Mouse (Mus musculus) embryonic facial prominence, embryonic 15.5 days (tissue): Measurements from ENCODE around the gene Parp4. TPM values are rescaled to one million over a fixed set of nuclear protein-coding genes. Genes with fewer than 3 reads are reported as not detected.

ENCODE experiments used
- ATAC-seq: fragments of 200-750 bp; cut with Nextera tagmentation; 2 replicates; pipeline ENCODE4 v1.8.0; 2017; ENCODE audit warnings: low read depth, moderate TSS enrichment; ENCODE audit not compliant: insufficient number of reproducible peaks, low FRiP score, low TSS enrichment
- H3K27ac ChIP-seq: fragments of 300-500 bp; sonication (generic); replicated peaks from 2 replicates; pipeline ENCODE4 v1.5.1; 2015; ENCODE audit warnings: mild to moderate bottlenecking, inconsistent platforms
- H3K27me3 ChIP-seq: fragments of 300-500 bp; sonication (generic); 2 replicates; pipeline ENCODE4 v1.6.1; 2015; ENCODE audit warnings: inconsistent platforms
- H3K36me3 ChIP-seq: fragments of 300-500 bp; sonication (generic); 2 replicates; pipeline ENCODE4 v1.6.1; 2015; ENCODE audit warnings: mild to moderate bottlenecking, inconsistent platforms
- H3K4me1 ChIP-seq: fragments of 300-500 bp; sonication (generic); 2 replicates; pipeline ENCODE4 v1.6.1; 2015; ENCODE audit warnings: inconsistent platforms
- H3K4me2 ChIP-seq: fragments of 300-500 bp; sonication (generic); replicated peaks from 2 replicates; pipeline ENCODE4 v1.6.1; 2015; ENCODE audit warnings: mild to moderate bottlenecking, inconsistent platforms
- H3K4me3 ChIP-seq: fragments of 300-500 bp; sonication (generic); replicated peaks from 2 replicates; pipeline ENCODE4 v1.5.1; 2015; ENCODE audit warnings: mild to moderate bottlenecking, inconsistent platforms
- H3K9ac ChIP-seq: fragments of 300-500 bp; sonication (generic); 2 replicates; pipeline ENCODE4 v1.6.1; 2015; ENCODE audit warnings: inconsistent platforms
- H3K9me3 ChIP-seq: fragments of 300-500 bp; sonication (generic); replicated peaks from 2 replicates; pipeline ENCODE4 v1.6.1; 2016; ENCODE audit warnings: inconsistent platforms
- whole genome bisulfite sequencing: fragments of 180-500 bp; shearing (Covaris S2); methylation state at CpG from one replicate; pipeline ENCODE4 v1.1.7; 2015; 5-methylcytosine and 5-hydroxymethylcytosine counted together
- polyA plus RNA-seq: library from polyadenylated mRNA; unstranded; fragments of >200 nt; fragmentation: Nextera tagmentation; extraction: Ambion mirVana; gene quantifications from 2 replicates; pipeline ENCODE4 v1.2.1, GENCODE M21; 2015

Gene Parp4
- polyA plus RNA-seq, 1 experiment from 2014 or later, result 4.2 TPM

DNA sequence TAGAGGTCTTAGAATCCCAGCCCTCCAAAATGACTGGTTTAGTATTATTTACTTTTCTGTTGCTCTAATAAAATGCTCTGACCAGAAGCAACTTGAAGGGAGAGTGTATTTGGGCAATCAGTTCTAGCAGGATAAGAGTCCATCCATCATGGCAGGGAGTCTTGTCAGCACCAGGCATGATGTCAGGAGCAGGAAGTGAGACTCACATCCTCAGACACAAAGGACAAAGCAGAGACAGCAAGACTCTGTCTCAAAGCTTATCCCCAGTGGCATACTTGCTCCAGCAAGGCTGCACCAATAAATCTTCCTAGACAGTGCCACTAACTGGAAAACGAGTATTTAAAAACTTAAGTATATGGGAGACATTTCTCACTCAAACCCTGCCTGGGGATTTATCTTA lies 110.0 kb downstream of the Parp4 start:
- no peaks in the 10 kb centered on the region for H3K4me1 ChIP-seq
- peaks cover 59% of the 10 kb centered on the region for H3K36me3 ChIP-seq
- no peaks in the 10 kb centered on the region for H3K9me3 ChIP-seq
- H3K4me3 ChIP-seq, result no peak overlapping the region
- no peaks in the 10 kb centered on the region for H3K27me3 ChIP-seq
- no peak overlapping the region for H3K9ac ChIP-seq
- no peak overlapping the region for H3K27ac ChIP-seq
- no peak overlapping the region for H3K4me2 ChIP-seq
- 66% methylated on average over 1 of the region's 1 CpGs for WGBS
- ATAC-seq, result no peak

DNA sequence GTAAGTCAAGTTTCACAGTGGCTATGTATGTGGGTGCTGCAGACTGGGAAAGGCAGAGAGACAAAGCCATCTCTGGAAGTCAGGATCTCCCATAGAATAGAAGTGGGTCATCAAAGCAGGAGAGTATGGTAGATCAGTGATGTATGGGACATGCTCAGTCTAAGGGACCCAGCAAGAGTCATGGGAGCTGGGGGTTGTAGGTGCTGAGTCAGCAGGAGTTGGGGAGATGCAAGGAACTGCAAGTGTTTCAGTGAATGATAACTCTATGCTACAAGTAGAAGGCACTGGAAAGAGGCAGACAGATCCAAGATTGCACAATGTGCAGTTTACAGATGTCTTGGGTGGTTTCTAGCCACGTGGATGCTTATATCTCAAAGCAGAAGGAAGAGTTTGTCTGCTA lies 113.7 kb downstream of the Parp4 start:
- ATAC-seq, result no peak
- H3K9me3 ChIP-seq, result no peaks in the 10 kb centered on the region
- no peak overlapping the region for H3K4me3 ChIP-seq
- no peak overlapping the region for H3K4me2 ChIP-seq
- H3K36me3 ChIP-seq, result peaks cover 71% of the 10 kb centered on the region
- no peak overlapping the region for H3K9ac ChIP-seq
- H3K27me3 ChIP-seq, result no peaks in the 10 kb centered on the region
- H3K4me1 ChIP-seq, result no peaks in the 10 kb centered on the region
- 87% methylated on average over 1 of the region's 1 CpGs for WGBS
- H3K27ac ChIP-seq, result no peak overlapping the region

DNA sequence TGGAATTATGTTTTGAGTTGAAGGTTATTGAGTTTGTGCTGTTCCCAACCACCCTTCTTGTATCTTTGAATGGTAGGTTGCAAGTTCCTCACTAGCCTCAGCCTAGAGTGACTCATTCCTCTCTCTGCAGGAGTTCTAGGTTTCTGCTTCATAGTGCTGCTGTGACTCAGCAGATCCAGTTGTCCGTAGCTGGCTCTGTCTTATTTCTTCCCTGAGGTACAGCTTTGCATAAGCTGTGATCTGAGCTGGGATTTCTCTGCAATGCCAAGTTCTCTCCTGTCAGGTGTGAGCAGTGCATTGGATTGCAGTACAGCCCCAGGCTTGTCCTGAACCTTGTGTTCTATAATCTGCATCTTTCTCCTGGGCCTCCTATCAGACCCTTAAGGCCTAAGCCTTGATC lies 114.3 kb downstream of the Parp4 start:
- ATAC-seq, result no peak
- peaks cover 71% of the 10 kb centered on the region for H3K36me3 ChIP-seq
- 67% methylated on average over 1 of the region's 1 CpGs for WGBS
- no peak overlapping the region for H3K9ac ChIP-seq
- no peaks in the 10 kb centered on the region for H3K27me3 ChIP-seq
- H3K4me1 ChIP-seq, result no peaks in the 10 kb centered on the region
- no peaks in the 10 kb centered on the region for H3K9me3 ChIP-seq
- H3K27ac ChIP-seq, result no peak overlapping the region
- no peak overlapping the region for H3K4me2 ChIP-seq
- no peak overlapping the region for H3K4me3 ChIP-seq

DNA sequence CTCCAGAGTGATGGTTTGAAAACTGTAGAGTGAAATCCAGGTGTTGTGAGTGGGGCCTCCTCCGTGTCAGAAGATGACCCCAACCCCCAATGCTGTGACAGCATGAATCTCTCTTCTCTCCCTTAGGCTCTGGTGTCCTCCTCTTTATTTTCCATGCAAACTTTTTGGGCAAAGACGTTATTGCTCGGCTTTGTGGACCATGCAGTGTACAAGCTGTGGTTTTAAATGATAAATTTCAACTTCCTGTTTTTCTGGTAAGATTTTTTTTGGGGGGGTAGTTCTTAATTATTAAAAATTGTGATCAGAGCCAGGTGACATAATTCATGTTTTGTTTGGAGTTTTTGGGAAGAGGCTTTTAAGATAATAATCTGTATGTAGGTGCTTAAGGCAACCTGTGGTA lies 120.1 kb downstream of the Parp4 start:
- H3K27me3 ChIP-seq, result no peaks in the 10 kb centered on the region
- 79% methylated on average over 3 of the region's 3 CpGs for WGBS
- peaks cover 76% of the 10 kb centered on the region for H3K36me3 ChIP-seq
- no peak overlapping the region for H3K9ac ChIP-seq
- H3K4me2 ChIP-seq, result no peak overlapping the region
- no peaks in the 10 kb centered on the region for H3K9me3 ChIP-seq
- H3K27ac ChIP-seq, result no peak overlapping the region
- ATAC-seq, result no peak
- no peaks in the 10 kb centered on the region for H3K4me1 ChIP-seq
- no peak overlapping the region for H3K4me3 ChIP-seq

DNA sequence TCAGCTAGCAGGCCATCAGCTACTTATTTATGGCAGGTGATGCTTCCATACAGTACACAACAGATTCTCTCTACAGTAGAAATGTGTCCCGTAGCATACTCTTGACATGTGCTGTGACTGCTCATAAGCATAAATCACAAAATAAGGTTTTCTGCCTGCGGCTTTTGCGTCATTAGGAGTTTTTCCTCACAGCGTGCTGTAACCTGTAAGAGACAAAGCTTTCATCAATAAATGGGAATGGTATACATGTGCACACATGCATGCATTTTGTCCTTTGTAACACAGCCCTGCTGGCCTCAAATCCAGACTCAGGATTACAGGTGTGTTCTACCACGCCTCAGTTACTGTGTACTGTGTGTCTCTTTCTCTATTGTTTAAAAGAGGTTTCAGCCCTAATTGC lies 122.4 kb downstream of the Parp4 start:
- Histone ChIP-seq H3K27ac (no peak overlapping the region), H3K9ac (no peak overlapping the region), H3K9me3 (no peaks in the 10 kb centered on the region), H3K4me3 (no peak overlapping the region), H3K4me1 (no peaks in the 10 kb centered on the region), H3K36me3 (peaks cover 66% of the 10 kb centered on the region), H3K27me3 (no peaks in the 10 kb centered on the region), H3K4me2 (no peak overlapping the region)
- WGBS, result 75% methylated on average over 5 of the region's 5 CpGs
- no peak for ATAC-seq

GRCm38 (mm10) chr14:56702644-56703043 lies 127.2 kb downstream of the Parp4 start:
- no peaks in the 10 kb centered on the region for H3K4me1 ChIP-seq
- 89% methylated on average over 4 of the region's 4 CpGs for WGBS
- H3K4me3 ChIP-seq, result no peak overlapping the region
- no peak for ATAC-seq
- H3K9me3 ChIP-seq, result no peaks in the 10 kb centered on the region
- no peak overlapping the region for H3K27ac ChIP-seq
- peaks cover 25% of the 10 kb centered on the region for H3K36me3 ChIP-seq
- H3K4me2 ChIP-seq, result no peak overlapping the region
- H3K9ac ChIP-seq, result no peak overlapping the region
- H3K27me3 ChIP-seq, result no peaks in the 10 kb centered on the region

DNA sequence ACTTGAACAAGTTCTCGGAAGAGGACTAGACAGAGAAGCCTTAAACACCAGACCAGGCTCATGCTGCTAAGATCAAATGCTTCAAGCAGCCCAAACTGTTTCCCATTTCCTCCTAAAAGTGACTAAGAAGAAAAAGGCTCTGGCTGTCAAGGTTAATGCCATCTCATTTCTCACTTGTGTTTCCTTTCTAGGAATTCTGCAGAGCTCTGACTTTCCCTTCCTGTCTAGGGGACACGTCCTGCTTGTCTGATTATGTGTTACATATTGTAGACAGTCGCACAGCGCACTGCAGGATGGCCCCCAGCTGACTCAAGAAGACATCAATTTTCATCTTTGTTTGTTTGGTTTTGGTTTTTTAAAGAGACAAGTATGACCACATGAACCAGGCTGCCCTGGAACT lies 130.3 kb downstream of the Parp4 start:
- H3K9ac ChIP-seq, result no peak overlapping the region
- no peak overlapping the region for H3K4me2 ChIP-seq
- H3K27ac ChIP-seq, result no peak overlapping the region
- H3K4me1 ChIP-seq, result no peaks in the 10 kb centered on the region
- no peak overlapping the region for H3K4me3 ChIP-seq
- no peak for ATAC-seq
- H3K27me3 ChIP-seq, result no peaks in the 10 kb centered on the region
- WGBS, result 63% methylated on average over 4 of the region's 4 CpGs
- peaks cover 1% of the 10 kb centered on the region for H3K36me3 ChIP-seq
- no peaks in the 10 kb centered on the region for H3K9me3 ChIP-seq

Other genes with a start within 250 kb of the Parp4 start
- gene Atp12a, start 210.6 kb upstream of the Parp4 start, polyA plus RNA-seq, result 0.42 and 0.64 TPM in 2 replicates
- gene Rnf17, start 173.0 kb upstream of the Parp4 start, polyA plus RNA-seq, result 1.2 and 1.5 TPM in 2 replicates
- 9.2 and 10.4 TPM in 2 replicates for gene Cenpj, start 194 bp upstream of the Parp4 start, polyA plus RNA-seq
- 26.3 and 27.6 TPM in 2 replicates for gene Mphosph8, start 92.6 kb downstream of the Parp4 start, polyA plus RNA-seq
- 23.1 and 24.8 TPM in 2 replicates for gene Pspc1, start 202.7 kb downstream of the Parp4 start, polyA plus RNA-seq
- gene Zmym5, start 236.1 kb downstream of the Parp4 start, polyA plus RNA-seq, result 27.7 and 29.4 TPM in 2 replicates